Mouse (Mus musculus) B cell, adult 67 days (primary cell): ENCODE data around the gene Gm11172. TPM values are rescaled to one million over a fixed set of nuclear protein-coding genes. Genes with fewer than 3 reads are reported as not detected.

Experiments
- total RNA-seq, 2 experiments: library from RNA; stranded (reverse); gene quantifications; 4 replicates each; pipeline ENCODE4 v1.2.4; 2023

The Gm11172 gene
- not detected for total RNA-seq

DNA sequence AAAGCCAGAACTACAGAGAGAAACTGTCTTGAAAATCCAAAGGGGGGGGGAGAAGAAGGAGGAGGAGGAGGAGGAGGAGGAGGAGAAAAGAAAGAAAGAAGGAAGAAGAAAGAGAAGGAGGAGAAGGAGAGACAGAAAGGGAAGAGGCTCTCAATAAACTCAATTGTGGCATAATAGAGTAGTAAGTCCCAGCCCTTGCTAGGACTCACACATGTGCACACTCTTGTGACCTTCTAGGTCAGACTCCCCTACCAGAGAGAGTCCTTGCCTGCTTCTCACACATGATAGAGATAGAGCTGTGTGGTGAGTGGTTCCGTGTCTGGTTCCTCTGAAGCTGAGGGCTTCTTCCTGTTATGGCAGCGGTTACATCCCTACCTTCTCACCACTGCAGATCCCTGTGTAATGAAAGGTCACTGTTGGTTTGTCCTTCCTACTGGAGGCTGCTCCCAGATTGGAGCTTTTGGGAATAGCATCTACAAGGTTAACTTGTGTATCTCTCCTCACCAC, at the start of gene Gm11172:
Gene Gm11172 (plus strand): TSS at position 51 of the 507 bp plus-strand sequence.

DNA sequence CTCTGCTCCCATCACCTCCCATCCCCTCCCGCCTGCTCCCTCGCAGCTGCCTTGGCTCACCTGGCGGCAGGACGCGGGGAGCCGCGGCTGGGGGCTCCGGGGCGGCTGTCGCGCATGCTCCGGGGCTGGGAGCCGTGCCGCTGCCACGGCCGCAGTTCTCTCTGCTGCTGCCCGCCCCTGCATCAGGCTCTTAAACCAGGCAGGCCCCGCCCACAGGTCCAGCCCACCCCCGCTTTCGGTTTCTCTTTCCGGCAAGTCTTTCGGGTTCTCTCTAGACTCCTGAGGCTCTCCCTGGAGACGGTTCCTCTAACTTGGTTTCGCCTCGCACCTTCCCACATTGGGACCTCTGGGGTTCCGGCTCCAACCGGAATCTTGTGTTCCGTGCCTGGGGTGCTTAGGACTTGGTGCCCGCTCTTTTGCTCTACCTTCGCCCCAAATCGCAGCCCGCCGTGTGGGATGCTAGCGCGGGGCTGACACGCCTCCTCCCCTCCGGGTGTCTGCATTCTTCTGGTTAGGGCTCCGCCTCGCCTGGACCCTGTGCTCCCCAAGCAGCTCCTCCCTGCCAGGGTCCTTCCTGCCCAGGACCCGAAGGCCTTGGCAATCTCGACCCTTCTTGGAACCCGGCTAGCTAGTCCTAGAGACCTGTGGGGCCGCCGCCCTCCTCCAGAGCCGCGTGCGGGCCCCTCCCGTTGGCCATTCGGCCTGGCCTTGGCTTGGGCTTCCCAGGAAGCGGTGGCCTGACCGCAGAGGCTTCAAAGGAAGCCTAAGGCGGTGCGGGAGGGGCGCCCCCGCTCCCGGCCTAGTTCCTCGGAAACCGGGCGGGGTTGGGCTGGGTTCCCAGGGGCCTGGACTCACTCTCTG, 27.1 kb upstream of the Gm11172 start, which contains the start of gene Socs1:
Gene Socs1 (minus strand): TSS at position 166 of the 861 bp plus-strand sequence.

DNA sequence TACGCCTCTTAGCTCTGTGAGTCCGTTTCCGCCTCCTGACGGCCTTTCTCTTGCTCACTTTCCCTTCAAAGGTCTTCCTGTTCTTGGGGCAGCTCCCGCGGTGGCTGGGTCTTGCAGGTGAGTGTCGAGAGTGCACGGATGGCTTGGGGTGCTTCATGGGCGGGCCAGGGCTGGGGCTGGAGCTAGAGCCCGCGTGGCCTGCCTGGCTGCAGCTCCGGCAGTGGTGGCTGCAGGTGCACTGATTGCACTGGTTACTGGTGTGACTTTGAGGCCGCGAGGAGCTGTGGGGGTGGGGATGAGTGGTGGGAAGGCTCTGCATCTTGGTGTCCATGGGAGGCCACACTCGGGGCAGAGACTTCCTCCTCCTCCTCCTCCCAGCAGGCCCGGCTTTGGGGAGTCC, 24.4 kb upstream of the Gm11172 start, which contains the start of gene Tnp2:
Gene Tnp2 (minus strand): TSS at position 390 of the 400 bp plus-strand sequence.

DNA sequence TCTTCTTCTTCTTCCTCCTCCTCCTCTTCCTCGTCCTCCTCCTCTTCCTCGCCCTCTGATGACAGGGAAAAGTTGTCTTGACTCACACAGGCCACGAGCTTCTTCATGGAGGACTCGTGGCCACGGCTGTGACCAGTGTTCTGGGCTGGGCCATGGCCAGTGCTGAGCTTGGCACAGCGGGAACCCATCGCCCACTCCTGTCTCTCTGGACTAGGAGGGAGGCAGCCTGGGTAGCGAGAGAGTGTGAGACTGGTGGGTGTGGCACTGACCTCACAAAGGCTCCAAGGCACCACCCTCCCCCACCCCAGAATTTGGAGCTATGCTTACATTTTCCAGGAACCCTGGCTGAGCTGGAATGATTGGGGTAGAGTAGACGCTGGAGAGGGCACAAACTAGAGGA, 22.0 kb upstream of the Gm11172 start, which contains the start of gene Prm3:
Gene Prm3 (minus strand): TSS at position 213 of the 400 bp plus-strand sequence.

DNA sequence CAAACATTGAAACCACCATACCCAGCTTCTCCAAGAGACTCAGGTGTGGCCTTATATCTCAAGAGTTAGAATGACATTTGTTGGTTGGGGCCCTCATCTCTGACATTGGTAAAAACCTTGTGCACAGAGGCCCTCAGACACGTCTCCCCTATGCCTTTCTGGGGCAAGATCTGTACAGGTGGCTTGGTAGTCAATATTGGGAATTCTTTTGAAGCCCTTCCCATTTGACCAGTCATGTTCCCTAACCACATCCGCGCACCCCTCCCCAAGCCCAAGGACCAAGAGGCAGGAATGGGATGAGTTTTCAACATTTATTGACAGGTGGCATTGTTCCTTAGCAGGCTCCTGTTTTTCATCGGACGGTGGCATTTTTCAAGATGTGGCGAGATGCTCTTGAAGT, 16.7 kb upstream of the Gm11172 start, which contains the start of gene Prm2:
Gene Prm2 (minus strand): TSS at position 101 of the 400 bp plus-strand sequence.

DNA sequence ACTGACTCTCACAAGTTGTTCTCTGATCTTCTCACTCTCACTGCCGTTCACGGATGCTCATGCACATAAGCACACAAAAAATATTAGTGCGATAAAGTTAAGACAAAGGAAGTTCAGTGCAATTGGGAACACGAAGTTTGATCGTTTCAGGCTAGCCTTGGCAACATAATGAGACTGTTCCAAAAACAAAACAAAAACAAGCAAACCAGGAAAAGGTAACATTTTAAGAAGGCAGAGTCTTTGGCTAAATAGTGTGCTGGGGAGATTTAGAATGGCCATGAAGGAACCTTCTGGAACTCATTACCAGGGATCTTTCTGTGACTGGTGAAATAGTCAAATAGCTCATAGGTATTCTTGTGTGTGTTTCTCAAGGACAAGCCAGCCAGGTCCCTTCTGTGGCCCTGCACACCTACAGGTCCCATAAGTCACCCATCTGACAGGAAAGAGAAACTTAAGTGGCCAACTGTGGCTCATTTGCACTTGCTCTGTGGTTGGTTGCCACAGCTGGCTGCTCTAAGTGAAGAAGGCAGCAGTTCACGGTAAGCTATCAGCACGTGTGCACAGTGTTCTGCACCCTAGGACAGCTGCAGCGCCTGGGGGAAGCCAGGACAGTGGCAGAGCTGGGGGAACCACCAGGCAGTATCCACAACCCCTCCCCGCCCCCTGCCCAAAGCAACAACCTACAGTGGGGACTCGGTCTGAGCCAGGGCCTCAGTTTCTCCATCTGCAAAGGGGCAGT, 6.8 kb upstream of the Gm11172 start, which contains the start of gene Prm1:
Gene Prm1 (minus strand): TSS at position 51 of the 739 bp plus-strand sequence.

DNA sequence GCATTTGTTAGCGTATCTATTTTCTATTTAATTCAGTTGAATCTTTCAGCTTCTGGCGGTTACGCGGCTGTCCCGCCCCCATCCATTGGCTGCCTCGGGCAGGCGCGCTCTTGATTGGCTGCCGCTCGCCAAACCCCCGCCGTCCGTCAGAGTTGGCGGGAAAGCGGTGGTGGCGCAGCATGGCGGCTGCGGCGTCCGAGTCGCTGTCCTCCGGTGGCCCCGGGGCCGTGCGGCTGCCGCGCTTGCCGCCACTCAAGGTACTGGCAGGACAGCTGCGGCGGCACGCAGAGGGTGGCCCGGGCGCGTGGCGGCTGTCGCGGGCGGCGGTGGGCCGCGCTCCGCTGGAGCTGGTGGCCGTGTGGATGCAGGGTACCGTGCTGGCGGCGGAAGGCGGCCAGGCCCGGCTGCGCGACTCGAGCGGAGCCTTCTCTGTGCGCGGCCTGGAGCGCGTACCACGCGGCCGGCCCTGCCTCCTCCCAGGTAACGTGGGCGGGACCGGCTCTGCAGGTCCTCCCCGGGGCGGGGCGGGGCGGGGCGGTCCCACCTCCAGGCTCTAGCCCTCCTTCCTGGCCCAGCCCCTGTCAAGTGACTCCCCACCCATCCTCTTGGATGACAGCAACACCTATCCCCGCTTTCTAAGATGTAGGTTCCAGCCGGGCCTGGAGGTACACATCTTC, 22.3 kb downstream of the Gm11172 start, which contains the start of gene Rmi2:
Gene Rmi2 (plus strand): TSS at position 149 of the 677 bp plus-strand sequence.

Other genes starting within 250 kb of the Gm11172 start
- gene Socs1, start 27.4 kb upstream of the Gm11172 start, total RNA-seq, result 1 to 10 TPM; 3.2 to 3.9 TPM
- not detected for gene Tnp2, start 24.3 kb upstream of the Gm11172 start, total RNA-seq
- not detected for gene Prm3, start 22.0 kb upstream of the Gm11172 start, total RNA-seq
- gene Prm2, start 16.8 kb upstream of the Gm11172 start, total RNA-seq, result not detected
- not detected for gene Prm1, start 7.1 kb upstream of the Gm11172 start, total RNA-seq
- gene Rmi2, start 22.1 kb downstream of the Gm11172 start, total RNA-seq, result 1 to 10 TPM in 1 of 2 experiments, under 1 TPM in 1; 0.80 to 1.1 TPM
- 100 to 1,000 TPM; 224 to 303 TPM for gene Snn, start 248.0 kb downstream of the Gm11172 start, total RNA-seq